Mouse (Mus musculus) cerebellum, adult 2 months (tissue): ENCODE measurements at regions not wholly inside any gene's neighbourhood (a gene's known extent, or its start where the extent isn't known, plus 50 kb on each side); places are given as distances from the start of the nearest gene placed in this dataset.

ENCODE experiments used
- DNase-seq, 2 experiments: peaks; one replicate each; pipeline ENCODE4 v3.0.0; 2021
- H3K27ac ChIP-seq: fragments of 200-500 bp; 2 replicates; pipeline ENCODE4 v1.5.1; 2012; ENCODE audit warnings: low read length, control low read depth, inconsistent platforms; ENCODE audit not compliant: insufficient read depth
- H3K27me3 ChIP-seq: fragments of 200-500 bp; 2 replicates; pipeline ENCODE4 v1.6.1; 2012; ENCODE audit warnings: inconsistent platforms, mild to moderate bottlenecking, low read length, moderate library complexity; ENCODE audit not compliant: control insufficient read depth, insufficient read depth
- H3K4me1 ChIP-seq: fragments of 200-500 bp; 2 replicates; pipeline ENCODE4 v1.6.1; 2011; ENCODE audit warnings: low read length; ENCODE audit not compliant: control insufficient read depth, insufficient read depth
- H3K4me3 ChIP-seq: fragments of 200-500 bp; replicated peaks from 2 replicates; pipeline ENCODE3; 2011; ENCODE audit warnings: mild to moderate bottlenecking, low read depth, low read length, control low read depth; ENCODE audit not compliant: insufficient read depth
- CTCF ChIP-seq: fragments of 200-500 bp; IDR thresholded peaks from 2 replicates; pipeline ENCODE4 v1.5.1; 2011; ENCODE audit warnings: low read depth, mild to moderate bottlenecking, control low read depth, low read length, moderate library complexity, borderline replicate concordance; ENCODE audit not compliant: insufficient read depth
- POLR2A ChIP-seq: fragments of 200-500 bp; IDR thresholded peaks from 2 replicates; pipeline ENCODE4 v1.6.1; 2011; ENCODE audit warnings: low read length, control low read depth, borderline replicate concordance; ENCODE audit not compliant: insufficient read depth
- WGBS: fragments of 180-500 bp; shearing (Covaris S2); methylation state at CpG from one replicate; pipeline ENCODE4 v1.1.7; 2018; 5-methylcytosine and 5-hydroxymethylcytosine counted together

DNA sequence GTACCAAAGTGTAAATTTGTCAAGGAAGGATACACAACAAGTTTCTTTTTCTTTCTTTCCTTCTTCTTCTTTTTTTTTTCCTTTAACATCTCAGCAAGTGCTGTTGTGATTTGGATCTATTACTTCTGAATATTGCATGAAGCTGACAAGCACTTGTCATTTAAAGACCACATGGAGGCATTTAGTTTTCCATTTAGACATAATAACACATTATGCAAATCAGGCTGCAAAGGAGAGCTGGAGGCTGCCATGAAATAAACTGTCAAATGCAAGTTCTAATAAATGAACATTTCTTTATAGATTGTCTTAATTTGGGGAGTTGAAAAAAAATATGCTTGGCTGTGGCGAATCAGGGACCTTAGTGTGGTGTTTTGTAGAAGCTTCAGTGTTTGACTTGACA is 90.8 kb upstream of the Ptbp2 start:
- DNase-seq = no peak
- H3K4me3 ChIP-seq = no peak overlapping the region
- H3K27me3 ChIP-seq = no peaks in the 10 kb centered on the region
- 91% methylated on average over 1 of the region's 1 CpGs for WGBS
- H3K4me1 ChIP-seq = no peaks in the 10 kb centered on the region
- no peak for TF ChIP-seq POLR2A
- TF ChIP-seq CTCF = no peak
- no peak overlapping the region for H3K27ac ChIP-seq

DNA sequence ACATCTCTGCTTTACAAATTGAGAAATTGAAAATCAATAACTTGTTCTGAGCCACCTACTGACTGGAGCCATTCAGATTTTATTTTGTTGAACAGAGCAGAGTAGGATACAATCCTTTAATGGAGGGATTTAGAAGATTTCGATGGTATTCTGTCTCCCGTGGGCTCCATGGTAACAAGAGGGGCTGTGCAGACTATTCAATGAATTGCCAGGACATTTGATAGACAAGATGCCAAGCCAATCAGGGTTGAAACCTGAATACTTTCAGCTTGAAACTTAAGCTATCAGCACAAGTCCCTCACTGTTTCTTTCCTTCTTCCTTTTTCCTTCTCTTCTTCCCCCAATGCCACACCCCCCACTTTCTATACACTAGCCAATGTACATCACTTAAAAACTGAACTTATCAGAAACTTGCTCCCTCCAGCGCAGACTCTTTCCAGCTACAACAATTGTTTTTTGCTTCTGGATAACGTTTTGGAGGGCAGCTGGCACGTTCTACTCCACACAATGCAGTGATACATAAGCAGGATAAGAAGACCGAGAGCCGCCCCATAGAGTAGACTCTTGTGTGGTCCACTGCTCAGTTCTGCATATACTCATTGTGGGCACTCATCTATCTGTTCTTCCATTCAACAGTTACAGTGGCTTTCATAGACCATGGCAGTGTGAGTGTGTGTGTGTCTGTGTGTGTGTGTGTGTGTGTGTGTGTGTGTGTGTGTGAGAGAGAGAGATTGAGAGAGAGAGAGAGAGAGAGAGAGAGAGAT is 78.1 kb upstream of the Ptbp2 start:
- Histone ChIP-seq H3K4me1 (no peaks in the 10 kb centered on the region), H3K27me3 (no peaks in the 10 kb centered on the region), H3K27ac (no peak overlapping the region), H3K4me3 (no peak overlapping the region)
- WGBS = 69% methylated on average over 7 of the region's 7 CpGs
- DNase-seq = no peak
- TF ChIP-seq POLR2A (no peak), CTCF (no peak)
